Mouse (Mus musculus): ENCODE measurements around the gene Clec2i. TPM values are rescaled to one million over a fixed set of nuclear protein-coding genes. Genes with fewer than 3 reads are reported as not detected.

The Clec2i gene
- polyA plus RNA-seq, 1 experiment from 2014 or later, result not detected

GRCm38 (mm10) chr6:128844586-128845080 is 42.8 kb upstream of the Clec2i start:
- no peak overlapping the region for H3K9ac ChIP-seq

GRCm38 (mm10) chr6:128845319-128845979 is 41.9 kb upstream of the Clec2i start:
- Histone ChIP-seq H3K4me2 (peak overlapping the region; percentile 57), H3K27me3 (replicated peaks) (no peaks in the 10 kb centered on the region), H3K9me3 (replicated peaks) (no peaks in the 10 kb centered on the region), H3K9ac (no peak overlapping the region), H3K4me3 (peak overlapping the region; percentile 16), H3K4me1 (peaks cover 34% of the 10 kb centered on the region), H3K27ac (peak overlapping the region; percentile 83), H3K36me3 (no peaks in the 10 kb centered on the region)
- 14% methylated on average over 7 of the region's 7 CpGs for WGBS (ENCODE audit: insufficient replicate concordance)
- peak; percentile 66 for ATAC-seq

More at GRCm38 (mm10) chr6:128844586-128845080, 42.8 kb upstream of the Clec2i start:
- Histone ChIP-seq H3K9me3 (replicated peaks) (no peaks in the 10 kb centered on the region), H3K27me3 (replicated peaks) (no peaks in the 10 kb centered on the region), H3K4me1 (peaks cover 40% of the 10 kb centered on the region), H3K27ac (no peak overlapping the region), H3K4me2 (peak overlapping the region; percentile 81), H3K4me3 (no peak overlapping the region), H3K36me3 (no peaks in the 10 kb centered on the region)
- WGBS (ENCODE audit: insufficient replicate concordance), result 77% methylated on average over 5 of the region's 5 CpGs
- ATAC-seq, result no peak

- Histone ChIP-seq H3K4me1 (peaks cover 34% of the 10 kb centered on the region), H3K4me3 (no peak overlapping the region), H3K27ac (no peak overlapping the region), H3K36me3 (no peaks in the 10 kb centered on the region), H3K4me2 (no peak overlapping the region), H3K9ac (no peak overlapping the region), H3K9me3 (replicated peaks) (no peaks in the 10 kb centered on the region), H3K27me3 (replicated peaks) (no peaks in the 10 kb centered on the region)
- WGBS (ENCODE audit: insufficient replicate concordance), result 39% methylated on average over 7 of the region's 9 CpGs
- peak; percentile 43 for ATAC-seq
Observed at GRCm38 (mm10) chr6:128845998-128846542, 41.3 kb upstream of the Clec2i start.

- H3K9me3 ChIP-seq (replicated peaks), result no peaks in the 10 kb centered on the region
- H3K4me2 ChIP-seq, result no peak overlapping the region
- WGBS (ENCODE audit: insufficient replicate concordance), result 75% methylated on average over 4 of the region's 4 CpGs
- no peak overlapping the region for H3K27ac ChIP-seq
- H3K27me3 ChIP-seq (replicated peaks), result no peaks in the 10 kb centered on the region
- H3K4me3 ChIP-seq, result no peak overlapping the region
- H3K4me1 ChIP-seq, result peaks cover 22% of the 10 kb centered on the region
- no peak overlapping the region for H3K9ac ChIP-seq
- no peaks in the 10 kb centered on the region for H3K36me3 ChIP-seq
- ATAC-seq, result no peak
Observed at GRCm38 (mm10) chr6:128847401-128847800, 40.0 kb upstream of the Clec2i start.

- Histone ChIP-seq H3K4me3 (no peak overlapping the region), H3K9me3 (replicated peaks) (no peaks in the 10 kb centered on the region), H3K9ac (no peak overlapping the region), H3K4me1 (peaks cover 10% of the 10 kb centered on the region), H3K27me3 (replicated peaks) (no peaks in the 10 kb centered on the region), H3K36me3 (no peaks in the 10 kb centered on the region), H3K4me2 (no peak overlapping the region), H3K27ac (no peak overlapping the region)
- ATAC-seq, result no peak
- 46% methylated on average over 2 of the region's 2 CpGs for WGBS (ENCODE audit: insufficient replicate concordance)
Observed at GRCm38 (mm10) chr6:128849902-128850301, 37.5 kb upstream of the Clec2i start.

- ATAC-seq, result no peak
- 51% methylated on average over 2 of the region's 2 CpGs for WGBS (ENCODE audit: insufficient replicate concordance)
- Histone ChIP-seq H3K27ac (no peak overlapping the region), H3K27me3 (replicated peaks) (no peaks in the 10 kb centered on the region), H3K4me3 (no peak overlapping the region), H3K36me3 (no peaks in the 10 kb centered on the region), H3K9me3 (replicated peaks) (no peaks in the 10 kb centered on the region), H3K4me2 (no peak overlapping the region), H3K4me1 (peaks cover 8% of the 10 kb centered on the region; the same call in 1 of the 2 replicates), H3K9ac (no peak overlapping the region)
Observed at GRCm38 (mm10) chr6:128850671-128851070, 36.7 kb upstream of the Clec2i start.

- Histone ChIP-seq H3K27ac (peak overlapping the region; percentile 25; the same call in 1 of the 2 replicates), H3K4me2 (no peak overlapping the region)
Observed at GRCm38 (mm10) chr6:128851151-128851550, 36.2 kb upstream of the Clec2i start.

GRCm38 (mm10) chr6:128852766-128853165 is 34.6 kb upstream of the Clec2i start:
- 54% methylated on average over 3 of the region's 3 CpGs for WGBS (ENCODE audit: insufficient replicate concordance)
- no peak overlapping the region for H3K4me2 ChIP-seq
- H3K27ac ChIP-seq, result no peak overlapping the region
- H3K4me1 ChIP-seq, result 0 out of 2 replicates have a peak, but pooled peaks cover 8% of the 10 kb centered on the region
- no peaks in the 10 kb centered on the region for H3K27me3 ChIP-seq (replicated peaks)
- no peaks in the 10 kb centered on the region for H3K9me3 ChIP-seq (replicated peaks)
- H3K36me3 ChIP-seq, result no peaks in the 10 kb centered on the region
- no peak for ATAC-seq
- no peak overlapping the region for H3K4me3 ChIP-seq
- no peak overlapping the region for H3K9ac ChIP-seq

More at GRCm38 (mm10) chr6:128851151-128851550, 36.2 kb upstream of the Clec2i start:
- no peaks in the 10 kb centered on the region for H3K27me3 ChIP-seq (replicated peaks)
- WGBS (ENCODE audit: insufficient replicate concordance), result 44% methylated on average over 2 of the region's 2 CpGs
- no peaks in the 10 kb centered on the region for H3K36me3 ChIP-seq
- H3K9me3 ChIP-seq (replicated peaks), result no peaks in the 10 kb centered on the region
- H3K4me3 ChIP-seq, result no peak overlapping the region
- no peak for ATAC-seq
- no peak overlapping the region for H3K9ac ChIP-seq
- H3K4me1 ChIP-seq, result peaks cover 8% of the 10 kb centered on the region; the same call in 1 of the 2 replicates

- Histone ChIP-seq H3K9ac (no peak overlapping the region), H3K36me3 (no peaks in the 10 kb centered on the region), H3K27me3 (replicated peaks) (no peaks in the 10 kb centered on the region), H3K4me3 (no peak overlapping the region), H3K4me2 (no peak overlapping the region), H3K27ac (no peak overlapping the region), H3K9me3 (replicated peaks) (no peaks in the 10 kb centered on the region), H3K4me1 (0 out of 2 replicates have a peak, but pooled peaks cover 8% of the 10 kb centered on the region)
- peak; percentile 47 for ATAC-seq
- 48% methylated on average over 12 of the region's 12 CpGs for WGBS (ENCODE audit: insufficient replicate concordance)
Observed at GRCm38 (mm10) chr6:128854024-128854820, 33.2 kb upstream of the Clec2i start.

- H3K9me3 ChIP-seq (replicated peaks), result no peaks in the 10 kb centered on the region
- no peak overlapping the region for H3K4me3 ChIP-seq
- H3K4me1 ChIP-seq, result 0 out of 2 replicates have a peak, but pooled peaks cover 8% of the 10 kb centered on the region
- no peak for ATAC-seq
- no peak overlapping the region for H3K4me2 ChIP-seq
- WGBS (ENCODE audit: insufficient replicate concordance), result 82% methylated on average over 3 of the region's 3 CpGs
- H3K36me3 ChIP-seq, result no peaks in the 10 kb centered on the region
- H3K27me3 ChIP-seq (replicated peaks), result no peaks in the 10 kb centered on the region
- H3K9ac ChIP-seq, result no peak overlapping the region
- no peak overlapping the region for H3K27ac ChIP-seq
Observed at GRCm38 (mm10) chr6:128854895-128855294, 32.5 kb upstream of the Clec2i start.

- 17% methylated on average over 1 of the region's 1 CpGs for WGBS (ENCODE audit: insufficient replicate concordance)
- H3K9me3 ChIP-seq (replicated peaks), result no peaks in the 10 kb centered on the region
- no peak overlapping the region for H3K4me3 ChIP-seq
- H3K27ac ChIP-seq, result no peak overlapping the region
- no peak overlapping the region for H3K9ac ChIP-seq
- H3K4me1 ChIP-seq, result 0 out of 2 replicates have a peak, but pooled peaks cover 8% of the 10 kb centered on the region
- no peaks in the 10 kb centered on the region for H3K36me3 ChIP-seq
- ATAC-seq, result 0 out of 2 replicates have a peak, but pooled peaks have one; percentile 19
- no peaks in the 10 kb centered on the region for H3K27me3 ChIP-seq (replicated peaks)
- no peak overlapping the region for H3K4me2 ChIP-seq
Observed at GRCm38 (mm10) chr6:128855477-128855876, 31.9 kb upstream of the Clec2i start.

- H3K27ac ChIP-seq, result no peak overlapping the region
- no peak overlapping the region for H3K4me3 ChIP-seq
- 81% methylated on average over 5 of the region's 5 CpGs for WGBS (ENCODE audit: insufficient replicate concordance)
- H3K9ac ChIP-seq, result no peak overlapping the region
- no peak for ATAC-seq
- H3K4me1 ChIP-seq, result 0 out of 2 replicates have a peak, but pooled peaks cover 8% of the 10 kb centered on the region
- H3K36me3 ChIP-seq, result no peaks in the 10 kb centered on the region
- H3K27me3 ChIP-seq (replicated peaks), result no peaks in the 10 kb centered on the region
- no peak overlapping the region for H3K4me2 ChIP-seq
- H3K9me3 ChIP-seq (replicated peaks), result no peaks in the 10 kb centered on the region
Observed at GRCm38 (mm10) chr6:128856250-128856649, 31.1 kb upstream of the Clec2i start.

Data from liver, embryonic 12.5 days (tissue).